Mouse (Mus musculus) kidney, adult 9 months (tissue): ENCODE measurements at regions not wholly inside any gene's neighbourhood (a gene's known extent, or its start where the extent isn't known, plus 50 kb on each side); places are given as distances from the start of the nearest gene placed in this dataset.

Experiments used
- DNase-seq: peaks from one replicate; pipeline ENCODE4 v3.0.0; 2022

DNA sequence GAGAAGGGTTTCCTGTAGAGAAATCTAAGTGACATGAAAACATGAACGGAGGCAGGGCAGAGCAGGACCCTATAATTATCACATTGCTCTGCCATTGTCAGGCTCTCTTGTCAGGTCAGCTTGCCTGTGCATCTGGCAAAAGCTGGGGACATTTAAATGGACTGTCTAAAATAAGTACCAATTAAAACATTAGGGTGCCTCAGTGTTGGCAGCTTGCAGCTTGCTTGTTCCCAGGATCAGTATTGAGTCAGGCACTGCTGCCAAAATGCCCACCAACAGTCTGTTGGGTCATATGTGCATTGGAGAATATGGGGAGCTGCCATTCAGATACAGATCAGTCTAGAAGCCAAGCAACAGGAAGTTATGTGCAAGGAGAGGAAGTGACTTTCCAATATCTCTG lies 349.5 kb upstream of the B3gat1 start:
- no peak for DNase-seq

DNA sequence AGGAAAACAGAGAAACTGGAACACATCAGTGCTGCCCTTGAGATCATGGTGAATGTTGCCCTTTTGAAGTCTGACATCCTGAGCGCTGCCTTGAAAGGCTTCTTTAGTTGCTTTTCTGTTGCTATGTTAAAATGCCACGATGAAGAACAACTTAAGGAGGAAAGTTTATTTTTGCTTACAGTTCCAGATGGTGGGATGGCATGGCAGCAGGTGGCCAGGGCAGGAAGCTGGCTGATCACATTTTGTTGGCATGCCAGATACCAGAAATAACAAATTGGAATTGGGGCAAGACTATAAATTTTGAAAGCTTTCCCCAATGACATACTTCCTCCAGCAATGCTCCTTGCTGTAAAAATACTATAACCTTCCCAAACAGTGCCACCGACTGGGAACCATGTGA lies 334.9 kb upstream of the B3gat1 start:
- no peak for DNase-seq

DNA sequence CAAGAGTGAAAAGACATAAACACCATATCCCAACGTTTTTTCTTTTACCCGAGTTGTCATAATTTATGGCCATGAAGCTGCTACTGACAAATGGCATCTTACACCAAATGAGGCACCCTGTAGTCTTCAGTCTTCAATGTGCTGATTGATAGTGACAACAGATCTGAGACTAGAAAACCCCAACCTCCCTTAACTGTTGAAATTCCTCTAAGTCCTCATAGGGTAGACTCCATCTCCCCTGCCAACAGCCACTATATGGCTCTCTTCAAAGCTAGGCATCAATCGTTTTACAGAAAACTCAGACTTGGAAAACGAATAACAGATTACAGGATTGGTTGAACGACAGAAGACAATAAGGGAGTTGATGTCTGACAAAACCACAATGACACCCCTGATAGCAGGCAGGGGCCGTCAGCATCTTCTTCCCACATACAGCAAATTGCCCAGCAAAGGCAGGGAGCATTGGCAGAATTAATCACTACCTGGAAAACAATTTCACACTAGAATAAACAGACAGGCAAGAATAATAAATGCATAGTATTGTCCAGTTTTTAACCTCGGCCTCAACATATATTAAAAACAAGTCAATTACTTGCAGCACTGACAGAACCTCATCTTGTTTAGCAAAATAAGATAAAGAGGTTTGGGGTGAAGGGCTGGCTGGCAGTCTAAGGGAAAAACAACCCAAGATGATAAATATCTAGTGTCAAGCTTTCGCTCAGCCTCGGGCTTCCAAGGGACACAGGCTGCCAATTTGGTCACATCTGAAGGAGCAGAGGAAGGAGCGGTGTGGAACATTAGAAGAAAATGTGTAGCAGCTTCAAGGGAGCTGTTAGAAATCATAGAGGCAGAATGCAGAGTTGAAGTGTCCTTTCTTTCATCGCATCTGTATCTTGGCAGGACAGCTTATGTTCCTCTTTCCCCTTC lies 310.4 kb upstream of the B3gat1 start:
- DNase-seq, result no peak

DNA sequence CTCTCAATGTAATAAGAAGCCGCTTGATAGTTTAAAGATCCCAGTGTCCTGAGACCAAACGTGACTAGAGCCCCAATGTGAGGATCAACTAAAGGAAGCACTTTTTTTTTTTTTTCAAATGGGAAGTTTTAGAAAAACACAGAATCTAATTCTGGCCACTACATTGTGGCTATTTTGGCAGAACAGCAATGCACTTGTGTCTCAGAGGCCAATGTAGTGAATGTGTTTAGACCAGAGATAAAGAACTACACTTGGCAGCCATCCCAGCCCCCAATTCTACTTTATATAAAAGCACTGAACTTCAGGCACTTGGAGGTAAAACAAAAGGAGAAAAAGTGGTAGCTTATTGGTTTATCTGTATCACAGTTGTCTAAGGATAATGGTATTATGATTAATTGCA lies 298.0 kb upstream of the B3gat1 start:
- no peak for DNase-seq

DNA sequence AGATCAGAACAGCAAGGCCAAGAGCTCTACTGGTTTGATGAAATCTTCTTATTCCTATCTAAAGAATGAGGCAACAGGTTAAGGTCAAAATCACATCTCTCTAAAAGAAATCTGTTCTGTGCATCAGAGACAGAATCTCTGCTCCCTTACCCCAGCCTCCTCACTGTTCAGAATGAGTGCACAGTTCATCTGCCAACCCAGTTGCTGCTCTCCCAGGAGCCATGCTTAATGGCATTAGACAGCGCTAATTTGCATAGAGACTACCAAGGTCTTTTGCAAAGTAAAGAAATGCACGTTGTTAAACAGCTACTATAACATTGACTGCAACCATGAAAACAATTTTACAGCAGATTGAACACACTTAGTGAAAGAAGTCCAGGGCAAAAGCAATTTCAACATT lies 296.3 kb upstream of the B3gat1 start:
- no peak for DNase-seq

DNA sequence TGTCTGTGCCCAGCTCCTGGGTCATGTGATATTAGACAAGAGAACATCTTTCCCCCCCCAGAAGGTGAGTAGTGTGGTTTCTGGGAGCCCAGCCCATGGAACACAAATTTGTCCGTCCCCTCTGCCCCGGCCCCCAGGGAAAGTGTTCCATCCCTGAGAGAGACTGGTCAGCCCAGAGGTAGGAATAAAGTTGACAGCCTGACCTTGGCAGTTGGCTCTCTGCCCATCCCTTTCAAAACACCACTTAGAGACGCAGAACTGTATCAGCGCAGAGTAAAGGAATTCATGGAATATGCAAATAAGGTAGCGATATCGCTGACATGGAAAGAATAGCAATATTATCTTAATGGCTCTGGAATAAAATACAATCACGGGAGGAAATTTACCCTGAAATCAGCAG lies 279.6 kb upstream of the B3gat1 start:
- no peak for DNase-seq

DNA sequence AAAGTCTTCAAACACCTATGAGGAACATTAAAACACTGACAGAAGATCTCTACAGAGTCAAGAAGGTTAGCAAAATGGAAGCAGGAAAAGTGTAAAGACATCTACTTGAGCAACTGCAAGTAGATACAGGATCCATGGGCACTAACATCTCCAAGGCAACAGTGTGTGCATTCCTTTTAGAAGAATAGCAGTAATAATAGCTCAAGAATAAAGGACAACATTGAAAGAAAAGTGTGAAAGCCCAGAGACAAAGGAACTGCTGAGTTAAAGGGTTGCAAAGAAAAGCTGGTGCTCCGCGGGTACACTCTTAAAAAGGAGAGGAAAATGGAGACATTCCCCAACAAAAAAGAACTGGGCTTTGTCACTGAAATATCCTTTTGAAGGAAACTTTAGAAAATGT lies 272.4 kb upstream of the B3gat1 start:
- no peak for DNase-seq

DNA sequence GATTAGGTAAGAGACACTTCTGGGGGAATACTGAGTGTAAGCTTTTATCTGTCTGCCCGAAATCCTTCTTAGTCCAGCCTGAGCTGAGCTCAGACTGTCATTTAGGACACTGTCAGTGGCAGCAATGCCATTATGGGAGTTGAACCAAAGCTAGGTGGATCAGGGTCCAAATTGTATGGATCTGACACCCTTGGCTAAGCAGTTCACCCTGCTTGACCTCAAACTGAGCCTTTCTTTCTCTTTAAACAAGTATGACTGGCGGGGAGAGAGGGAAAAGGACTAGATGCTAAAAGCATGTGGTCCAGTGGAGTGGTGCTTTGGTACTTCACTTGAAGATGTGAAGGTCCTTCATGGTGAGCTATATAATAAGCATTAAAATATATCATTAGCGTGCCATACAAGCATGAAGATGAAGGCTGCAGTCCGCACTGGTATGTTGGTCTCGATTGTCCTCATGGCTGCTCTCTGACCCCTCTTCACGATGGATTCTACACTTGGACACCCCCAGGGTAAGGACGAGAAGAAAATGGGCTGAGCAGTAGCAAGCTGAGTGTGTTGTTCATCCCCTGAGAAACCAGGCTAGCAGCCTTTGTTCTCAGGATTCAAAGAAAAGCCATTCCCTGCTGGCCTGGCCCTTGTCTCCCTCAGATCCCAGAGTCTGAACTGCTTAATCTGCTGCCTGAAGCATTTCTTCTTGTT lies 262.7 kb upstream of the B3gat1 start:
- no peak for DNase-seq

DNA sequence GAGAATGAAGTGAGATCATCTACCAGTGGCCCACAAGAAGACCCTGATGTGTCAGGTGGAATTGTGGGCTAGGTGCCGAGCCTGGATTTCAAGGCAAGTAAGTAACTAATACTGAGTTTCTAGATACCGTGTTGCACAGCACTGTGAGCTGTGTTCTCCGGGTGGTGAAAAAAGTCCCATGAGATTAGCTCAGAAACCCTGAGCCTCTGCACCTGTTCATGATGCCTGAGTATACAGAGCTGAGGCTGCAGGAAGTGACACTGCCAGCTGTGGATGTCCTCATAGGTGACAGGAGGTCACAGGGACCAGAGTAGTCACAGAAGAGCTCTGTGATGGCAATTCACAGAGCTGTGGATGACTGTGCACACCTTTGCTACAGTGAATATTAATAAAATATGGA lies 257.2 kb upstream of the B3gat1 start:
- no peak for DNase-seq

DNA sequence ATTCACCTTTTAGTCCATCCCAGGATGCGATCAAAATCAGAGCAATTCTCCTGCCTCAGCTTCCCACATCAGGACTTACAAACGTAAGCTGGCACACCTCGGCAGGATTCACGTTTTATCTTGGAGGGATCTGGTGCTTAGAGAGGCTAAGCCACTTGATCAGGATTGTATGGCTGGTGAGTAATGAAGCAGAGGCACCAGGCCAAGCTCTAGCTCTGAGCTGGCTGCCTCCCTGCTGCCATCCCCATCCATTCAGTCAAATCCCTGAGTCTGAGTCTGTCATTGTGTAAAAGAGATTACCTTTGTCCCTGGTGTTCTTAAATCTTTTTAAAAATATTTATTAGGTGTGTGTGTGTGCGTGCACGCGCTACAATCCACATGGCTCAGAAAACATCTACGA lies 252.6 kb upstream of the B3gat1 start:
- no peak for DNase-seq

DNA sequence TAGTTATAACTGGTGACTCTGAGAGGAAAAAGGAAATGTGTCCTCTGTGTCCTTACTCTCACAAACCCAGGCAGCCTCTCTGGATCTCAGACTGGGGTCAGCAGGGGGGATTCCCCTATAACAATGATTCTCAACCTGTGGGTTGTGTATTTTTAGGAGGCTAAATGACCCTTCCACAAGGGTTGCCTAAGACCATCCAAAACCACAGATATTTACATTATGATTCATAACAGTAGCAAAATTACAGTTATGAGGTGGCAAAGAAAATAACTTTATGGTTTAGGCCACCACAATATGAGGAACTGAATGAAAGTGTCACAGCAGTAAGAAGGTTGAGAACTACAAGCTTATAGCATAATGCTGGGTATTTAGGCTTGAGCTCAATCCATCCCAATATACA lies 251.6 kb upstream of the B3gat1 start:
- DNase-seq, result no peak

DNA sequence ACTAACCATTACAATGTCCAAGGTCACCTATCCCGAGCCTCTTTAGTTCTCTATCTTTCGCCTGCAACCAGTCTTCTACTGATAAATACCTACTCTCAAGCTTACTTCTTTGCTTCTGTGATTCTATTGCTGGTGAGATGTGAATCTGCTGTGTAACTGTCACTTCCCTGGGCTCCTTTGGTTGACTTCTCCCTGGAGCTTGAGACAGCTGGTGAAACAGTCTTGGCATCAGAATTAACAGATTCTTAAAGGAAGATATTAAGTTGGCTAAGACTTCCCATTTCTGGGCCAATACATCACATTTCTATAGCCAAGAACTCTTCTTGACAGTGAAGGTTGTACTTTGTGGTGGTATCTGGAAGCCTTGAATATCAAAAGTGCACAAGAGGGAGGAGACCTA lies 239.8 kb upstream of the B3gat1 start:
- no peak for DNase-seq

DNA sequence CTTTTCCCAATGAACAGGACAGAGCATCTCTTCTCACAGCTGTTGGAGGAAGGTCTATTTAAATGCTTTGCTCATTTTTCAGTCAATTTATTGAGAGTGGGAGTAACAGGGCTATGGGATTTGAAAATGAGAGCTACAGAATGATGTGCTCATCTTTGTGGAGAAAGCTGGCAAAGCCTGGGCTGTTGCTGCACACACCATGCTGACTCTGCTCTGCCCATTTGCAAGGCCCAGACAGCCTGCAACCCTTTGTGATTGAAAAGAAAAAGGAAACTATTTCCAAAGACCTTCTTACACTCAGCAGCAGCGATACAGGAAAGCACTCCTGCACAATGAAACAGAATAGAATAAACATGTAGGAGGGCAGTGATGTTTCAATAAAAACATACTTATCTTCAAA lies 231.5 kb upstream of the B3gat1 start:
- no peak for DNase-seq

DNA sequence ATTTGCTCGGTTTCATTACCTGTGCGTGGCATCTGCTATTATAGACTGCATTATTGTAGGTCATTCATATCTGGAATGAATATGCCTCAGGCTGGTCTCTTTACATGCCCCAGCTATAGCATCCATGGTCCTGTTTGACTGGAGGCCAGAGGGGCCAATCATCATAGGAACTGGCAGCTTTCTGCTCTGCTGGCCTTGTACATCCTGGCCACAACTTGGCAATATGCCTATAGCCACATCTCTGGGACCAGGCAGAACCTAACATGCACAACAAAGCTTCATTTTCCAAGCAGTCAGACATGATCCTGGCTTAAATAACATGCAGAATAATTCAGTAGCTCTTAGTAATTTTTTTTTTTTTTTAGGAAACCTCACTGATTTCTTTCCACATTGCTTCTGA lies 227.6 kb upstream of the B3gat1 start:
- DNase-seq, result no peak

DNA sequence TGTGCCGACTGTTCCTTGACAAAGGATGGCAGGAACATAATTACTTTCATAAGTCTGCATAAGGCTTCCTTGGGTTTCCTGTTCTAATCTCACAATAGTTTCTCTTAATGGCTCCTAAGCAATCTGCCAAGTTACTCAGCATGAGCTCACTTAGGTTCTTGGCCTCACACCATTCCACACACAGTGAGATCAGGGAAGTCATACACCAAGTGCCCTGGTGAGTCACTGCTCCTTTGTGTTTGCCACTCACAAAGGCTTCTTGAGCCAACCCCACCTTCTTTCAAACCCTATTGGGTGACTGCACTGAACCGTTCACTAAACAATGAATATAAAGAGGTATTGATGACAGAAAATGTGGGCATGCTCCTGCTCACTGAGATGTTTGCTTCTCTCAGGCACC lies 214.9 kb upstream of the B3gat1 start:
- no peak for DNase-seq

DNA sequence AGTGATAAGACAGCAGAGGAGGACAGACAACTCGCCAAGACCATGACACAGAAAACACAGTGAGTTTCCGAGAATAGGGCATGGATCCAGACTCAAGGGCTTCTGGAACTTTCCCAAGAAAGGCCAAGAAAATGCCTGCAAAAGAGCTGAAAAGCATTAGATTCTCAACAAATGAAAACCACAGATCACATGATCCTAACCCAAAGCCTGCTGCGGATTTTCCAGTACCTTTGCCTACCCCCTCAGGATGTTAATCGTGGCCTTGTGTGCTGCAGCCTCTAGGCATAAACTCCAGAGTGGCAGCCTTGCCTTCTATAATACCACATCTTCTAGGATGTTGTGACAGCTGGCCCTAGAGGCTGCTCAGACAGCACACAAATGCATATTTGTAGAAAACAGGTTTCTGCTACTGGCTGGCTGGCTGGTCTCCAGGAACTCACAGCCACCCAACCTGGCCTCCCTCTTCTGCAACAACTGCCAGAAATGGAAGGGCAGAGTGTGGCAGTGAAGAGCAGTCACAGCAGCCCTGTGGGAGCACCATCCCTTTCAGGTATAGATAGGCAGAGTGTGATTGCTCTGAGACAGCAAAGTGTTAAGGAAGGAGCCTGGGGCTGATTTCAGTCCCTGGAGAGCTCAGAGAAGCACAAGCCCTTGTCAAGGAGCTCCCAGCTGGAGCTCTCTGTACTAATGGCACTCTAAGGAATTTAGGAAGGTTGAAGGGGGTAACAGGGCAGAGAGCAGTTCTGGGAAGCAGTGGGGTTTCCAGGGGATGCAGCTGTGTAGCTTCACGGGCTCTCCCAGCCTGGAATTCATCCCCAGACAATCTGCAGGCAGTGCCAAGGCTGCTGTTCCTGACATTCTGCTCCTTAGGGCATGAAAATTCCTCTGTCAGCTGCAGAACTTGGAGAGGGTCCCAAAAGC lies 213.7 kb upstream of the B3gat1 start:
- peak; percentile 17 for DNase-seq

DNA sequence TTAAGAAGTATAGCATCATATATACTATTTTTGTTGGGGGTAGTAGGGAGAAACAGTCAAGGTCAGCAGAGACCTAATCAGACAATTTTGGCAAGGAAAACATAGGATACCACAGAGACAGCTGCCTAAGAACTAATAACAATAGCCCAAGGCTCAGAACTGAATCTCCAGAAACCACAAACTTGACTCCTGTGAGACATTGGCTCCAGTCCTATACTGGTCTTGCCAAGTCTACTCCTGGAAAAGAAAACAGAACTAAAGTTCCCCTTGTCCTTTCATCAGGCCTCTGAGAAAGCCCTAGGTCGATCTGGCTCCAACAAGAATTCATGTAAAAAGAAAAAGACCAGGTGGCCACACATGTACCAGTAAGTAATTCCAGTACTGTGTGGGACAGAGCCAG lies 209.4 kb upstream of the B3gat1 start:
- no peak for DNase-seq

DNA sequence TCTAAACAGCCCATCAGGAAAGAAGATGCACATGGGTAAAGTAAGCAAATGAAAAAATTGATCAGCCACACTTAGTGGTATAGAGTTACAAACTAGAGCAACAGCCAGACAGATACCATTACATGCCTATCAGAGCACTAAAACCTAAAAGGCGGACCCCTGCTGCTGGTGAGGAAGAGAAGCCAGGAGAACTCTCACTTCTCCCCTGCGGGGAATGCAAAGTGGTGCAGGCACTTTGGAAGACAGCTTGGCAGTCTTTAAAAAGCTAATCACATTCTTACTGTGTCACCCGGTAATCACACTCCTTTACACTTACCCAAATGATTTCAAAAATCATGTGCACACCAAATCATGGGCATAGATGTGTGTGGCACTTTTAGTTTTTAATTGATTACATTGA lies 204.8 kb upstream of the B3gat1 start:
- DNase-seq, result no peak

DNA sequence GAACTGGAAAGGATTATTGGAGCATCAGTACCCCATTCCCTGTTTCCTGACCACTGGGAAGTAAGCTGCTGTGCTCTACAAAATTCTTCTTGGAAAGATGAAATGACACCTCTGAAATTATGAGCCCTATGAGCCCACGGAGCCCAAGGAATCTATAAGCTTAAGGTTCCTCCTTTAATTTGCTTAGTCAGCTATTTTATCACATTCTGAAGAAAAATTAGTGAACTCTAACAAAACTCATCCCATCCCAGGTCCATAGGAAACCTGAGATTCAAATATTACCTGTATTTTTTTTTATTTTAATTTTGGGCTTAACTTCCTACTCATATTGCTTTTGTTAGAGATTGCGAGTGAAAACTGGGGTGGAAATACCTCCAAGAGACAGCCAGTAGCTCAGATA lies 194.5 kb upstream of the B3gat1 start:
- DNase-seq, result no peak

DNA sequence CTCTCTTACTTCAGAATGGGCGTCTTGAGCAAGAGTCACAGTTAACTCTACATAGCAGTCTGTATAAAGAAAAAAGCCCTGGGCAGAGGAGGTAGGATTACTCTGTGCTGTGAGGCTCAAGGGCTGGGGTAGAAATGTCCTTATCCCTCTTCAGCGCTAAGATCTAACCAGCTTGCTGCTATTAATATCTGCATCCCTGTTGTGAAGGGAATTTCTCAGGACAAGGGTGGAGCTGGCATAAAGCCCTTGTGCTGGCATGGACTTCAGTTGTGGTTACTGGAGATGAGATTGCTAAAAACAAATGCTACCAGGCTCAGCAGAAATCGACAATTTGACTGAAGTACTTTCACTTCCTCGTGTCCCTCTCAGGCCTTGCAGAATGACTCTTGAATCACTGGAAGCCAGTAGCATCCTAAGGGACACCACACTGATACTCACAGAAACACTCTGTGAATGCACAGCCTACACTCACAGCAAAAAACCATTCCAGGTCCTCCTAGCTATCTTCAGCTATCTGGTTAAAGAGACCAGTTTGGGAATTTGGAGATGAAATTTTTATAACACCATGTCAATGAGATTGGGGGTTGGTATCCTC lies 185.1 kb upstream of the B3gat1 start:
- no peak for DNase-seq

DNA sequence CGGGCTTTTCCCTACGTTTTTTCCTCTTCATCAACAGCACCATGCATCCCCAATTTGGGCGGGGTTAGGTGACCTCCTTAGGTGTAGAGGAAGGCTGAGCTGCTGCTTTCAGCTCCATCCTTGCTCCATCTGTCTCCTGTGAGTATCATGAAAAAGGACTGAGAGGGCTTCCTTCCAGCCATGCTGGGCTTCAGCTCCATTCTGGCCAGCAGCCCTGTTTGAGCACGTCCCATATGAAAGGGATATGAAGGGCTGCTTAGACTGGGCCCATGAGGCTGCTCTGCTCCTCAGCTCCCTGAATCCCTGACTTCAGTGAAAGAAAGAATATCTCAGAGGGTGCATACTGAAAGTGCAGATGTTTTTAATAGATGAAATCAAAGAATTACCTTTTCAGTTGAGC lies 184.4 kb upstream of the B3gat1 start:
- no peak for DNase-seq

DNA sequence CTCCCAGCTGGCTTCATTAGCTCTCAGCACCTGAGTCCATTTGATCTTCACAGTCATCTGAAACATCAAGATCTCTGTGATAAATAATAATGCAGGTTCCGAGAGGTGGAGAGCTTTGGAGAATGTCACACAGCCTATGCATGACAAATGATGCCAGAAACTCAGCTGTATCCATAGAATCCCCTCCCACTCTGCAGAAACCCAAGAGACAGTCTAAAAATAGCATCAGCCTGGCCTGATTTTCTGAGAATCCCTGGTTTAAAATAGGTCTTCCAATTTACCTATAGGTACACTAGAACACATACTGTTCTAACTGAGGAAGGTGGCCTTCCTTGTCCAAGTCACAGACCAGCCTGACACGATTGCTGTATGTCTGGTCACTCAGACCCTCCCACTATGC lies 184.0 kb upstream of the B3gat1 start:
- DNase-seq, result no peak

DNA sequence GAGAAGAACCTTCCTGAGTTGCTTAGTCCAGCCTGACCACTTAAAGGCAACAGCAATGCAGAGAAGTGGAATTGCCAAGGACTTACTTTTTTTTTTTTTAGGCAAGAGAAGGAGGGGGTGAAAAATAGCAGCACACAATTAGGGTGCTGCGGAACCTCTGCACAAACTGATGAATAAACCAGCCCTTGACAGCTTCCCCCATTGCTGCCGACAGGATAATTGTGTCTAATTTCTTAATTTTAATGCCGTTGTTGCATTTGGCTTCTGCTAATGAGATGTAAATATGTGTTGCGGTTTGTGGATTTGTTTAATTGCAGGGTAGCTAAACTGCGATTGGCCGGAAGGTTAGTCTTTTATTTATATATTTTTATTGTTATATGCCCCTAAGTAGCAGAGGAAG lies 157.5 kb upstream of the B3gat1 start:
- DNase-seq, result no peak
